Mouse (Mus musculus): ENCODE measurements at regions not wholly inside any gene's neighbourhood (a gene's known extent, or its start where the extent isn't known, plus 50 kb on each side); places are given as distances from the start of the nearest gene placed in this dataset.
"Not testable (repeated sequence)": the region's sequence is repeated elsewhere in the genome, so short reads cannot be mapped to it uniquely, and the experiment has no call there.

DNA sequence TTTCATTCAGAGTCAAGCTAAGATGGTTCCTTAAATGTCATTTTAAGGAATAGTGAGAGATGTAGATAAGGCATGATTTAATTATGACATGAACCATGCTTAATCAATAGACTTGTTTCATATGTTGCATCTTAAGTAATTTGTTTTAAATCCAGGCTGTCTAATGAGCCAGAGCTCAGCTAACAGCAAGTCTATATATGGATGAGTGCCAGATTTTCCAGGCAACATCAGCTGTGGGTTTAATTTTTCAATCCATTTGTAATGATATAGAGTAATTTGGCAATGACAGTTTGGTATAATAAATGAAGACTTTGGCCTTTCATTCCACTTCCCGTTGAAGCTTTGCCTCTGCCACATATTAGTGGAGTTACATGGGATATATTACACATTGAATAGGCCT is 677.3 kb upstream of the Sorcs1 start:
- ATAC-seq (ENCODE audit: low FRiP score, low read depth) = no peak
- no peak overlapping the region for H3K4me3 ChIP-seq
- no peaks in the 10 kb centered on the region for H3K27me3 ChIP-seq
- no peaks in the 10 kb centered on the region for H3K4me1 ChIP-seq (replicated peaks)
- no peak overlapping the region for H3K27ac ChIP-seq (replicated peaks)
- H3K9ac ChIP-seq = no peak overlapping the region
- H3K36me3 ChIP-seq = no peaks in the 10 kb centered on the region
- H3K9me3 ChIP-seq = no peaks in the 10 kb centered on the region
- WGBS = 44% methylated on average over 1 of the region's 1 CpGs
- no peak overlapping the region for H3K4me2 ChIP-seq

DNA sequence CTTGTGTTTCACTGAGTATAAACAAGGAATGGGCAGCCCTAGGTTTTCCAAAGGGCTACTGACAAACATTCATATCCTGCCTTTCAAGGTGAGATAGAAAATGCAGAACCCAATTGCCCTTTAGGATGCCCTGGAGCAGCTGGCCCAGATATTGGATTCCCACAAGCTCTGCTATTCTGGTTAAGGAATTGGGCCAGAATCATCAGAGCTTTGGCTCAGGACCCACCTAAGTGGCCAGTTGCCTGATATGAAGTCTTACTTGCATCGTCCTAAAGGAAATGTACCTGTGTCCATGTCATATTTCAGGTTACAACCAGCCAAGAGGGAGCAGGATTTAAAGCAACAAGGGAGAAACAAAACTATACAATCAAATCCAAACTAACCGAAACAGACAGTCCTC is 662.0 kb upstream of the Sorcs1 start:
- Histone ChIP-seq H3K9ac (no peak overlapping the region), H3K9me3 (no peaks in the 10 kb centered on the region), H3K27me3 (no peaks in the 10 kb centered on the region), H3K4me1 (replicated peaks) (no peaks in the 10 kb centered on the region), H3K27ac (replicated peaks) (no peak overlapping the region), H3K36me3 (no peaks in the 10 kb centered on the region), H3K4me3 (no peak overlapping the region), H3K4me2 (no peak overlapping the region)
- ATAC-seq (ENCODE audit: low FRiP score, low read depth) = no peak
- 92% methylated on average over 2 of the region's 2 CpGs for WGBS

DNA sequence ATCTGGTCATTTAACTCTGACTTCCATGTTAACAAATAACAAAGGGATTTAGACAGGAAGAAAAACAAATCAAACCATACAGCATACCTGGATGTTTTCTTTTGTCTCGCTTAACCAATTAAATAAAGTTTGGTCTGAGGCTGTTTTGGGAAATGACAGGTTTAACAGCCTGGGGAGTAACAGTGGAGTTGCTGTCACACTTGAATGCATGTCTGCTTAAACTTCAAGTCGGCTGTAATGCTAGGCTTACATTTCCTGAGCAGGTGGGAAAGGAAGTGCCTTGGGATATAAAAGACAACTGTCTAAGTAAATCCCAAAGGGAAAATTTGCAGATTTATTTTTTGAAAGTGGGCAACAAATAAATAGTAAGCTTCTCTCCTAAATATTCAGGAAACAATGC is 651.6 kb upstream of the Sorcs1 start:
- Histone ChIP-seq H3K4me3 (no peak overlapping the region), H3K27ac (replicated peaks) (no peak overlapping the region), H3K27me3 (no peaks in the 10 kb centered on the region), H3K9me3 (no peaks in the 10 kb centered on the region), H3K4me2 (no peak overlapping the region), H3K9ac (no peak overlapping the region), H3K4me1 (replicated peaks) (no peaks in the 10 kb centered on the region), H3K36me3 (no peaks in the 10 kb centered on the region)
- ATAC-seq (ENCODE audit: low FRiP score, low read depth) = no peak
- 60% methylated on average over 2 of the region's 2 CpGs for WGBS

DNA sequence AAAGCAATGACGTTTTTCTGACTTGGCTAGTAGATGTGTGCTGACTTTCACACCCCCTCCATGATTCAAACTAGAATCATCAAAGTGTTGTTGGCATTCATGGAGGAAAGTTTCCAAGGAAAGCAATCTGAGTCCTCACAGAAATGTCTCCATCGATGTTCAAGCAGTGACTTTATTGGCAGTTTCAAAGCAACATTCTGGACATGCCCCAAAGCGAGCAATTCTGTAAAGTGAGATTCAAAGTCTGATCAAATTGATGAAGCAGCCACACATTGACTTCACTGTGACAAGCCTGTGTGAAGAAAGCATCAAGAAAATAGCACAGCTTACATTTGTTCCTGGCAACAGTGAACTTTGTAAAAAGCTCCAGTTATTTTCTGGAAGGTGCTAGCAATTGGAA is 625.3 kb upstream of the Sorcs1 start:
- no peaks in the 10 kb centered on the region for H3K9me3 ChIP-seq
- H3K4me1 ChIP-seq (replicated peaks) = no peaks in the 10 kb centered on the region
- no peak overlapping the region for H3K27ac ChIP-seq (replicated peaks)
- H3K36me3 ChIP-seq = no peaks in the 10 kb centered on the region
- H3K4me2 ChIP-seq = no peak overlapping the region
- H3K4me3 ChIP-seq = no peak overlapping the region
- H3K9ac ChIP-seq = no peak overlapping the region
- ATAC-seq (ENCODE audit: low FRiP score, low read depth) = no peak
- H3K27me3 ChIP-seq = no peaks in the 10 kb centered on the region
- 80% methylated on average over 3 of the region's 3 CpGs for WGBS

DNA sequence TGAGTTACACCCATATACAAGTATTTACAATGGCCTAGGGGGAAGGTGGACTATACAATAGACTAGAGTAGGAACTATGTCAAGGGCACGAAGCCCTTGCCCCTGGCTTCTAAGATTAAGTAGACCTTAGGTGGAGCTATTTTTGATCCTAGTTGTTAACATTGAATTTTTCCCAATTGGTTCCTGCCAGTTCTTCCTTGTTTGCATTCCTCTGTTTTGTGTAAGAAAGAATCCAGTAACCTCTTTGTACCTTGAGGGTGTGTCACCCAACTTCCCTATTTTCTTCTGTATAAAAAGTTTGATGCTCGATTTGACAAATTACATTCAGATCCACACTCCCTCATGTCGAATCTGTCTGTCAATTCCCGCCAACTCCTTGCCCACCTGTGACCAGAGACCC is 618.2 kb upstream of the Sorcs1 start:
- not testable (repeated sequence) for H3K27me3 ChIP-seq; H3K27ac ChIP-seq (replicated peaks); H3K9me3 ChIP-seq; H3K9ac ChIP-seq; H3K4me3 ChIP-seq; H3K36me3 ChIP-seq; ATAC-seq (ENCODE audit: low FRiP score, low read depth); H3K4me2 ChIP-seq; H3K4me1 ChIP-seq (replicated peaks)
- WGBS = 88% methylated on average over 4 of the region's 4 CpGs

DNA sequence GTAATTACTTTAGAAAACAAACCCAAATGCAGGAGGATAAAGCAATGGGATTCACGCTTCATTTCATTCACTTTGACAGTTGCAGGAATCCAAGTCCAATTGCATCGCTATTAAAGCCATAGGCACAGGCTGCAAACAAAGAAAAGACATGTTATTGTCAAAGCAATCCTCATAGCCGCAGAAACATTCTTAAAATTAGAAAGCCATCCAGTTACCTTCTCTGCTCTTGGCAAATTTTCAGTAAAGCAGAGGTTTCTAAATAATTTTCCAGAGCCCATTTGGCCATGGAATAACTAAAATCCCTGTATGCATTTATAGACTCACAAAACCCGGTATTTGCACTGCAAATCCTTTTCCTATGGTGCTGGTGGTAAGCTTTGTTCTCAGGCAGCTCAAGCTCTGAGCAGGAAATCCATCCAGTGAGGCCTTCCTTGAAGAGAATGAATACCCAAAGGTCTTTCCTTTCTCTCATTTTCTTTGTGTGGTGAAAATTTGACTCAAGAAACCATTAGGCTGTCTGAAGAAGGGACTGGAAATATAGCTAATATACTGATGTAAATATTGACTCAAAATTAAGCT is 590.6 kb upstream of the Sorcs1 start:
- no peak overlapping the region for H3K4me3 ChIP-seq
- no peaks in the 10 kb centered on the region for H3K9me3 ChIP-seq
- H3K4me1 ChIP-seq (replicated peaks) = peaks cover 6% of the 10 kb centered on the region
- H3K36me3 ChIP-seq = no peaks in the 10 kb centered on the region
- peak overlapping the region; percentile 53 for H3K27ac ChIP-seq (replicated peaks)
- WGBS = 29% methylated on average over 4 of the region's 4 CpGs
- peak overlapping the region; percentile 6; the same call in 1 of the 2 replicates for H3K4me2 ChIP-seq
- no peak for ATAC-seq (ENCODE audit: low FRiP score, low read depth)
- H3K9ac ChIP-seq = no peak overlapping the region
- no peaks in the 10 kb centered on the region for H3K27me3 ChIP-seq

DNA sequence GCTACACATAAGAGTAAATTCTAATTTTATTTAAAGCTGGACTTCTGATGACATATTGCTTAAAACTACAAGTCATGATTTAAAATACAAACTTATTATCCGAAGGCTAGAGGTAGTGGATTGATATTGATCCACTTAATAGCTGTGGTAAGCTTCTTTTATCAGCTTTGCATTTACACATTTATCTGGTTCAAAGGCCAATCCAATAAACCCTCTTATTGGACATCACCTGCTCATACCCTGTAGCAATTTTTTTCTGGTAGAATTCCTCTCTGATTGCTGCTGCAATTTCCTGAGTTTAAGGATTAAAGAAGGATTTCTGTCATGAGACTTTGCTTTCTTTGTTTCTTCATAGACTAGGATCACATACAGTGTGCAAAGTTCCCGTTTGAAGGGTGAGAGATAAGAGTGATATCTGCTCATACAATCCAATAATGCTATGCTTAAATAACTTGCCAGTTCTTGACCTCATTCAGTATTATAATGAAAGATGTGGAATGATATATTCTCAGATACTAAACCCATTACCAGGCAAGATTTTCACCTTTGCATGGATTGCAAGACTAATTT is 561.9 kb upstream of the Sorcs1 start:
- Histone ChIP-seq H3K4me2 (no peak overlapping the region), H3K27me3 (no peaks in the 10 kb centered on the region), H3K9me3 (no peaks in the 10 kb centered on the region), H3K4me1 (replicated peaks) (no peaks in the 10 kb centered on the region), H3K4me3 (no peak overlapping the region), H3K27ac (replicated peaks) (no peak overlapping the region), H3K9ac (no peak overlapping the region), H3K36me3 (no peaks in the 10 kb centered on the region)
- WGBS = 77% methylated on average over 2 of the region's 2 CpGs
- ATAC-seq (ENCODE audit: low FRiP score, low read depth) = no peak

DNA sequence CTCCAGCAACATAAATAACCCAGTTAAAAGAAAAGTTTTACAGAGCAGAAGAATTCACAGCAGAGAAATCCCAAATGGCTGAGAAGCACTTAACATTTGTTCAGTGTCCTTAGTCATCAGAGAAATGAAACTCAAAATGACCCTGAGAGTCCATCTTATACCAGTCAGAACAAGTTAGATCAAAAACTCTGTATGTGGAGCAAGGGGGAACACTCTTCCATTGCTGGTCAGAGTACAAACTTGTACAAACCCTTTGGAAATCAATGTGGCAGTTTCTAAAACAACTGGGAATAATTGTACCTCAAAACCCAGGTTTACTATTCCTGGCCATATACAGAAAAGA is 559.7 kb upstream of the Sorcs1 start:
- H3K4me1 ChIP-seq (replicated peaks) = no peaks in the 10 kb centered on the region

DNA sequence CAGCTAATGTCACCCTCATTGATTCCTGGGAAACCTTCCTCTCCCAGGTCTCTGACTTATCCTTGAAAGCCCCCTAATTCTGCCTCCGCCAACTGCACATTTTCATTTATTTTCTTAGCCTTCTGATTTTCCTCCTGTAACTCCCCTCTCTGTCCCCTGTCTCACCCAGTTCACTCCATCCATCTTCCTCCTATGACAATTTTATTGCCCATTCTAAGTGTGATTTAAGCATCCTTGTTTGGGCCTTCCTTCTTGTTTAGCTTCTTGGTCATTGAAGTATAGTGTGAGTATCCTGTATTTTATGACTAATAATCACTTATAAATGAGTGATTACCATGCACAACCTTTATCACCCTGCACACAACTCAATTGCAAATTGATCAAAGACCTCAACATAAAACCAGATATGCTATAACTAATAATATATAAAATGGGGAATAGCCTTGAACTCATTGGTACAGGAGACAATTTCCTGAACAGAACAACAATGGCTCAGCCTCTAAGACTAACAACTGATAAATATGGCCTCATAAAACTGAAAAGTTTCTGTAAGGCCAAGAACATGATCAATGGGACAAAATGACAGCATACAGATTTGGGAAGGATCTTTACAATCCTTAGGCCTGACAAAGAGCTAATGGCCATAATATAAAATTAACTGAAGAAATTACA is 559.2 kb upstream of the Sorcs1 start:
- Histone ChIP-seq H3K4me1 (replicated peaks) (no peaks in the 10 kb centered on the region), H3K4me3 (no peak overlapping the region), H3K4me2 (no peak overlapping the region), H3K27me3 (no peaks in the 10 kb centered on the region), H3K27ac (replicated peaks) (no peak overlapping the region), H3K36me3 (no peaks in the 10 kb centered on the region), H3K9ac (no peak overlapping the region), H3K9me3 (no peaks in the 10 kb centered on the region)
- WGBS = 96% methylated on average over 1 of the region's 1 CpGs
- ATAC-seq (ENCODE audit: low FRiP score, low read depth) = no peak

More for the DNA sequence above, 559.7 kb upstream of the Sorcs1 start:
- H3K27ac ChIP-seq (replicated peaks) = no peak overlapping the region
- no peak overlapping the region for H3K4me2 ChIP-seq
- H3K27me3 ChIP-seq = no peaks in the 10 kb centered on the region
- H3K36me3 ChIP-seq = no peaks in the 10 kb centered on the region
- no peak for ATAC-seq (ENCODE audit: low FRiP score, low read depth)
- no peaks in the 10 kb centered on the region for H3K9me3 ChIP-seq
- no peak overlapping the region for H3K4me3 ChIP-seq
- H3K9ac ChIP-seq = no peak overlapping the region

DNA sequence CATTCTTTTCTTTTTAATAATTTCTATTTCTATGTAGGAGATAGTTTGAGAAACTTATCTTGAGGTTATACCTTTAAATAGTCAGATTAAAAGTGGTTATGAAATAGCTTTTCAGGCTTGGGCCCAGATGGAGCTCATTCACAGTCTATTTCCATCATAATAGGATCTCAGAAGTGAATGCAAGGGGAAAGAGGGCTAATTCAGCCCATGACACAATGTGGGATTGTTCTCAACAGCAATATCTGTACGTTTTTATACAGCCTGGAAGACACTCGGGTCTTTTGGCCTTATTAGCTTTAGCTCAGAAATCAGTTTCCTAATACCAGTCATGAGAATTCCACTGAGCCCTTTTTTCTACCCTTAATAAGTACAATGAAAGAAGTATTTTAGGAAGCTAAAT is 554.1 kb upstream of the Sorcs1 start:
- H3K4me1 ChIP-seq (replicated peaks) = no peaks in the 10 kb centered on the region
- 11% methylated on average over 2 of the region's 2 CpGs for WGBS
- no peak overlapping the region for H3K4me2 ChIP-seq
- no peak overlapping the region for H3K27ac ChIP-seq (replicated peaks)
- H3K36me3 ChIP-seq = no peaks in the 10 kb centered on the region
- no peak overlapping the region for H3K4me3 ChIP-seq
- no peak for ATAC-seq (ENCODE audit: low FRiP score, low read depth)
- H3K9me3 ChIP-seq = no peaks in the 10 kb centered on the region
- no peaks in the 10 kb centered on the region for H3K27me3 ChIP-seq
- H3K9ac ChIP-seq = no peak overlapping the region

DNA sequence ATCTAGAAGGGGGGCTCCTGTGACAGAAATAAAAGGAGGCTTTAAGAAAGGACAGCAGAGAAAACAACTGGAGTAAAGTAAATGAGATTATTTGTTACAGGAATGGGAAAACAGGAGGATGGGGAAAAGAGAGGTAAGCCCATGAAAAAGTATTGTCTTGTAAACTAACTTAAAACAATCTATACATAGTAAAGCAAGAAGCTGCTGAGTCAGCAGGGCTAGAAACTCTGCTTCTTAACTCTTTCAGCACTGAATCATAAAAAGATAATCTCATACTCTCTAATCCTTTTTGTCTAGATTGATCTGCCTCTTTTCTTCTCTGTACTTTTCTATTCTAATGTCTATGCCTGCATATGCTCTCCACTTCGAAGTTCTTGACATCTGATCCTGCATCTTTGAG is 548.5 kb upstream of the Sorcs1 start:
- Histone ChIP-seq H3K4me3 (no peak overlapping the region), H3K4me2 (no peak overlapping the region), H3K4me1 (replicated peaks) (no peaks in the 10 kb centered on the region), H3K9me3 (no peaks in the 10 kb centered on the region), H3K36me3 (no peaks in the 10 kb centered on the region), H3K27ac (replicated peaks) (no peak overlapping the region), H3K27me3 (no peaks in the 10 kb centered on the region), H3K9ac (no peak overlapping the region)
- WGBS = 56% methylated on average over 1 of the region's 1 CpGs
- ATAC-seq (ENCODE audit: low FRiP score, low read depth) = no peak

DNA sequence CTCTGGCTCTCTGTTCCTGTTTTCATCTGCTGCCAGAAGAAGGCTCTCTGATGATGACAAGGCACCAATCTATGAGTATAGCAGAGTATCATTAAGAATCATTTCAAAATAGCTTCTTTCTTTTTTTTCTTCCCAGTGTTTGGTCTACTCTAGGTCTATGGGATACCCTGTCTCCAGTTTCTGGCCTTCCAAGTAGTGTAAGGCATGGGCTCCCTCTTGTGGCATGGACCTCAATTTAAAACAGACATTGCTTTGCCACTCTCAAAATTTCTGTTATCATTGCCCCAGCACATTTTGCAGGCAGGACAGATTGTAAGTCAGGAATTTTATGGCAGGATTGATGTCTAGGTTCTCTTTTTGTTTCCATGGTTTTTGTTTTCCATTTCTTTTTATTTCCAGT is 522.9 kb upstream of the Sorcs1 start:
- H3K4me3 ChIP-seq = no peak overlapping the region
- H3K4me1 ChIP-seq (replicated peaks) = no peaks in the 10 kb centered on the region
- no peak overlapping the region for H3K9ac ChIP-seq
- no peaks in the 10 kb centered on the region for H3K27me3 ChIP-seq
- no peak overlapping the region for H3K27ac ChIP-seq (replicated peaks)
- H3K9me3 ChIP-seq = no peaks in the 10 kb centered on the region
- H3K4me2 ChIP-seq = no peak overlapping the region
- no peak for ATAC-seq (ENCODE audit: low FRiP score, low read depth)
- no peaks in the 10 kb centered on the region for H3K36me3 ChIP-seq

Measured in hindbrain, embryonic 15.5 days (tissue).